Mouse (Mus musculus) inflammation-experienced regulatory T-cells, adult 6 months (primary cell): Measurements from ENCODE around the gene Mrpl51. TPM values are rescaled to one million over a fixed set of nuclear protein-coding genes. Genes with fewer than 3 reads are reported as not detected.

Experiments
- ATAC-seq: one replicate; pipeline ENCODE4 v1.8.0; 2017
- polyA plus RNA-seq, 3 experiments: library from polyadenylated mRNA; unstranded; fragments of 100-300 nt; shearing (Covaris generic); gene quantifications; one replicate each; pipeline ENCODE4 v1.2.1; 2017

Gene Mrpl51
- polyA plus RNA-seq: 100 to 1,000 TPM in 1 of 3 experiments, 10 to 100 TPM in 2; 65.3 to 102 (median 74.3) TPM

DNA sequence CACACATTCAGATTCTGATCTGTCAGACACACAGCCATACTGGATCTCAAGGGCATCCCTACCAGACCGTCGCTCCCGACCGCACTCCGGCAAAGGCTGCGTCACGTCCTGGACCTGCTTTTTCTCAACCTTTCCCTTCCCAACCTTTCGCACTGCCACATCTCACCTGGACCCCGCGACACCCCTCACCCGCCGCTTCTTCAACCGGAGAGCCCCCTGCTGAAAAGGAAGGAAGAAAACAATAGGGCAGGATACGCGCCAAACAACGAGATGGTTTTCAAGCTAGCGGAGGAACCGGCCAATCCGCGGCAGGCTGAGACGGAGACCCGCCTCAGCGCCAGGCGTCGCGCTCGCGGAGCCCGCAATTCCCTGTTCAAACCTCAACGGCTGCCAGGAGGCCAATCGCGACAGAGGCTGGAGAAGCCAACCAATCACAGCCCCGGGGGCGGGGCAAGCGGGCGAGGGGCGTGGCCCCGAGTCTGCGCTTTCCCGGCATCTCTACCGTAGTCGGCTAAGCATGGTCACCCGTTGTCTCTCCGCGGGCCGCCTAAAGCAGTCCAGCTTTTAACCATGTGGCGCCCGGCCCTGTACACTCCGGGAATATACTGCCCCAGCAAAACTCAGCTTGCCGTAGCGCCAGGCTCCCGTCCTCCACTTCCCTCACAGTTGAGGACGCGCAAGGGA, at the start of gene Mrpl51, which contains the start of gene Ncapd2:
Gene Mrpl51 (plus strand): TSS at position 470 of the 684 bp plus-strand sequence.
Gene Ncapd2 (minus strand): TSS at position 370 of the 684 bp plus-strand sequence.
- ATAC-seq: peak; percentile 97

DNA sequence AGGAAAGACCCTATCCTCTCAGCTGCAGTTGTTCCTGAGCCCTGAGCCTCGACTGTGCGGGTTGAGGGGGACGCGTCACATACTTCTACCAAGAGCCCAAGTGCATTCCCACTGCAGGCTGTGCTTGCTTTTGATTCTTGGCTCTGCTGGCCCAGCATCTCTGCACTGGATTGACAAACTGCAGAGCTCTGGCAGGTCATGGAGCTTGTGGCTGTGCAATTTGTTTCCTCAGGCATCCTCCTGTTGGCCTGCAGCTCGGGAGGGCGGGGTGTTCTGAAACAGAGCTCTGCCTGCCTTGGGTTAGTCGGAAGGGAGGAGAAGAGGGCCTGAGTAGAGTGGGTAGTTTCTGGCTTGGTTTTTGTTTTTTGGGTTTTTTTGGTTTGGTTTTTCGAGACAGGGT, 49.2 kb upstream of the Mrpl51 start:
- no peak for ATAC-seq

DNA sequence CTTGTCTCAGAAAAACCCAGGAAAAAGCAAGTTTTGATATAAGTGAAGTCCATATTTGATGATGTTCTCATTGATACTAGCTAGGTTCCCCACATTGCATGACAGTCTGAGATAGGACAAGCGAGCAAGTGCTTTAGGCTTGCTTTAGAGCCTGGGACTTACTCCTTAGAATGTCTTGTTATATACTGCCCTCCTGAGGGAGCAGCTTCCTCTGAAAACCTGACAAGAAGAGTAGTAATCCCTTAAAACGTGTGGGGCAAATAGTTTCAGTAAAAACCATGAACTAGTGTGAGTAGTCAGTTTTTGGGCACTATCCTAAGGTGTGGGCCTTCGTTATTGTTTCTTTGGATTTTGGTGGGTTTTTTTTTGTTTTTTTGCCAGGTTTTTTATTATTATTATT, 48.5 kb upstream of the Mrpl51 start:
- no peak for ATAC-seq

DNA sequence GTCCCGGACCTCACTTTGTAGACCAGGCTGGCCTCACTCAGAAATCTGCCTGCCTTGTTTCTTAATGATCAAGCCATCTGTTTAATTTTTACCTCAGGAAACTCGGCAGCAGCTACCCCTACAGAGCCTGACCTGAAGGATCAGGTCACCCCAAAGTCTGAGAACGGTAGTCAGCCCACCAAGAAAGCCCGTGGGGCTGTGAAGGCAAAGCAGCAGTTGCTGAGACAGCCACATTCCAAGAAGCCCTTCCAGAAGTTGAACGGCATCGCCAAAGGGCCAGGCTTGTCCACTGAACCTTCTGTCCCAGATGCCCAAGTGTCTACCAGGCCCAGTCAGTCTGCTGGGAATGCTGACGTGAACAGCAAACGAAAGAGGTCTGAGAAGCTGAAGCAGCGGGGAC, 47.7 kb upstream of the Mrpl51 start:
- ATAC-seq: no peak

DNA sequence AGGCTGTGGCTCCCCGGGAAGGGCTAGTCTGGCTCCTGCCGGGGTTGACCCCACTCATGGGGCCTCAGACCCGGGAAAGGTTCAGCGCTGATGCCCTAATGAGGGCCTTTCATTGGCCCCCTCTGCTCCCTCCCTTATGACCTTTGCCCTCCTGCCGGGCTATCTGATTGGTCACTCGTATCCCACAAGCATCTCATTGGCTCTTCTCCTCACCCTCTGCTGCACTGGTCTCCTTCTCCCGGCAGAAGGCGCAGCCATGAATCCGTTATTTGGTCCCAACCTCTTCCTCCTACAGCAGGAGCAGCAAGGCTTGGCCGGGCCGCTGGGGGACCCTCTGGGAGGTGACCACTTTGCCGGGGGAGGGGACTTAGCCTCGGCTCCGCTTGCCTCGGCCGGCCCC, 46.6 kb upstream of the Mrpl51 start, which contains the start of gene Iffo1:
Gene Iffo1 (plus strand): TSS at position 241 of the 400 bp plus-strand sequence.
- peak; percentile 99 for ATAC-seq

DNA sequence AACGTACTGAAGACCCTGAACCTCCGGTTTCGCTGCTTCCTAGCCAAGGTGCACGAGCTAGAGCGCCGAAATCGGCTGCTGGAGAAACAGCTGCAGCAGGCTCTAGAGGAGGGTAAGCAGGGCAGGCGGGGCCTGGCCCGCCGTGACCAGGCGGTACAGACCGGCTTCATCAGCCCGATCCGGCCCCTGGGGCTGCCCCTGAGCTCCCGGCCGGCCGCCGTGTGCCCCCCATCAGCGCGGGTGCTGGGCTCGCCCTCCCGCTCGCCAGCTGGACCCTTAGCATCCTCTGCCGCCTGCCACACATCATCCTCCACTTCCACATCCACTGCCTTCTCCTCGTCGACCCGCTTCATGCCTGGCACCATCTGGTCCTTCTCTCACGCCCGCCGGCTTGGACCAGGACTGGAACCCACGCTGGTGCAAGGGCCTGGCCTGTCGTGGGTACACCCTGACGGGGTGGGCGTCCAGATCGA, 46.1 kb upstream of the Mrpl51 start:
- ATAC-seq: peak; percentile 19

DNA sequence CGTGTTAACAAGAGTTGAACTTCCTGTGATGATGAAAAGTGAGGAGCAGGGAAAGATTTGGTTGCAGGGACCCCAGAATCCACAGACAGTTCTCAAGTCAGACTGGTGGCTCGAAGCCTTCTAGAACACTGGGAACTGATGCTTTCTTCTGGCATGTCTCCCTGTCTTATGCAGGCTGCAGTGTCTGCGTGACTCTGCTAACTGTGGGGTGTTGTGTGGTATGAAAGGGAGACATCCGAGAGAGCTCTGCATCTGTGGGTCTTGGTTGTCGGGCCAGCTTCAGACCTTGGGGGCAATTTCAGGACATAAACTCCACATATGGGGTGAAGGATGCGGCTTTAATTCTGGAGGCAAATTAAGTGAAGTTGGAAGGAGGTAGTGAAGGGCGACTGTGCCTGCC, 45.5 kb upstream of the Mrpl51 start:
- ATAC-seq: no peak

DNA sequence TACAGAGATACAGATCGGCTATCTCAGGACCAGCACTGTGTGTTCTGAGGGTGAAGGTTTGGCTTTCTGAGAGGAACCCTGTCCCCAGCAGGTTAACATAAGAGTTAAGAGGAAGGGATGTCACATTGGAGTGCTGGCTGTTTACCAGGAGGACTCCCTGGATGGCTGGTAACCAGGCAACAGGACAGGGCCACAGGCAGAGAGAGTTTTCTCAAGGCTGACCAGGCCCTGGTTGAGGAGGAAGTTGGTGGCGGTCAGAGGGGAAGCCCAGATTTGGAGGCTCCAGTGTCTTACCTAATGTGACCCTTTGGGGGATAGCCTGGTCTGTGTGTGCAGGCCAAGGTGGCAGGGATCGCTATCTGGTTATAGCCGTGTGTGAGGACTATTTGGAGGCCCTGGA, 44.8 kb upstream of the Mrpl51 start:
- ATAC-seq: no peak

DNA sequence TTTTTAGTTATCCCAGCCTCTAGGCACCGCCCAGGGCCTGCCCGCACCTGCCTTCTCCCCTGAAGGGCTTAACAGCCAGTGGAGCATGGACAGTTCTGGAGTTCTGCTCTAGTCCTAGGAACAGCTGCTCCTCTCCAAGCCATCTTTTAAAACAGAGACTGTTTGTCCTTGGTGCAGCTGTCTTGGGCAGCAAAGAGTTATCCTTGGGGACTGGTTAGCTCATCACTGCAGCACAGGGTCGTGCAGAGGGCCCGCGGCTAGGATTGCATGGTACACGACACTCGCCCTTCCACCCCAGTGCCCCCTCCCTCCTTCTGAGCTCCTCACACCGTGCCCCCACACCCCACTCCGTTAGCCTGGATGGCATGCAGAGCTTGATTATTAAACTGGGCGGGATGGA, 44.3 kb upstream of the Mrpl51 start:
- no peak for ATAC-seq

DNA sequence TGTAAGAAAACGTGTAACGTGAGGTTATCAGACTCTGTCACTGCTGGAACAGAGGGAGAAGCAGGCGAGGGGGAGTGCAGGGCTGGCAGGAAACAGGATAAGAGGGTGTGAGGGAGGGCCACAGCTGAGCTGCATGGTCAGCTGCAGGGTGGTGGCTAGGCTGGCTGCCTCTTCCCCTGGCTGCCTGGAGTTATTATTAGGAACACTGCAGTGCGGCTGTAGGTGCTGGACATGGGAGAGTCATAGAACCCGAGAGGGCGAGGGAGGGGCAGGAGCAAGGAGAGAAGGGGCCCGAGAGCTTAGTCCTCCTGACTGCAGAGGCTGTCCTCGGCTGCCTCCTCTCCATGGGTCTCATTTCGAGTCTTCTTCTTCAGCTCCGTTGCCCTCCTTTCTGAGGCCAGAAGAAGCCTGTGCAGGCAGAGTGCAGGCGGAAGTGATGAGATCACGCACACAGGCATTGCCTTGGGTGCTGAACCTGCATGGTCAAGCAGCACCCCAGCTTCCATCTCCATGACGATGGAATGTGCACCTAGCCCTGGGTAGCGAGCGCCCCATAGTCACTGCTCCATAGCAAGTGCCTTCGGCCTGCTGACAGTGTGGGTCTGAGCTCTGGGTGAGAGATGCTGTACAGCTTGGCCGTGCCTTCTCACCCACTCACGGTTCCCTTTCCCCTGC, 43.2 kb upstream of the Mrpl51 start:
- no peak for ATAC-seq

DNA sequence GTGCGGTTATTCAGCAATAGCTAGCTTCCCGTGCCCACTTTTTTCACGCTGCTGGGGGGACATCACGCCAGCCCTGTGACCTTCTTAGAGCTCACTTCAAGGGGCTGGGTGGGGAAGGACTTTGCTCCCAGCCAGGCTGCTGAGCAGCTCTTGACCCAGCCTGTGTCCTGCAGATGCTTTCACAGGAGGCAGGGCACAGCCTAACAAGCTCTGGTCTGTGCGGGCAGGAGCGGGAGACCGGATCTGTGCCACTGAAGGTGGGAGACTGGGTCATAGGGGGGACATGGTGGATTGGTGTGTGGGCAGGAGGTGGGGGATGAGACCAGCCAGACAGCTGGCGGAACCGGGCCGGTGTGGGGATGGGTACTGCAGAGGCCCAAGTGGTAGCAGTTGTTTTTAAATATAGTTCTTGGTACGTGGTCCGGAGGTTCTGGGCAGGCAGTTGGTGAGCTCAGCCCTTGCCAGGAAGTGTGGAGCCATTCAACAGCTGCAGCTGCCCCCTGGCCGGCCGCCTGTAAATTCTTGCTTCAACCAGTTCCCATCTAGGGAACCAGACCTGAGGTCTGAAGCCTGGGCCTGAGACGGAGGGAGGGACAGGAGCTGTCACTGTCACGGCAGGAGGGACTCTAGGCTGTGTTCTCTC, 42.6 kb upstream of the Mrpl51 start:
- ATAC-seq: no peak

DNA sequence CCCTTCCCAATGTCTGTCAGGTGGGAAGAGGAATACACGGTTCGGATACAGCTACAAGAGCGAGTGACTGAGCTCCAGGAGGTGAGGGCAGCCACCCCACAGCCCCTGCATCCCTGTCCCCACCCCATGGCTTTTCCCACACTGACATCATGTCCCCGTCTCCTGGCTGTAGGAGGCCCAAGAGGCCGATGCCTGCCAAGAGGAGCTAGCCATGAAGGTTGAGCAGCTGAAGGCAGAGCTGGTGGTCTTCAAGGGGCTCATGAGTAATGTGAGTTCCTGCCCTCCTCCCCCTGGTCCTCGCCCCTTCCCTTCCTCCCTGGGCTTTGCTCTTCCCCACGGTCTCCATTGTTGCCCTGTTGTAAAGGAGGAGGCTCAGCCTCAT, 42.0 kb upstream of the Mrpl51 start:
- ATAC-seq: no peak

DNA sequence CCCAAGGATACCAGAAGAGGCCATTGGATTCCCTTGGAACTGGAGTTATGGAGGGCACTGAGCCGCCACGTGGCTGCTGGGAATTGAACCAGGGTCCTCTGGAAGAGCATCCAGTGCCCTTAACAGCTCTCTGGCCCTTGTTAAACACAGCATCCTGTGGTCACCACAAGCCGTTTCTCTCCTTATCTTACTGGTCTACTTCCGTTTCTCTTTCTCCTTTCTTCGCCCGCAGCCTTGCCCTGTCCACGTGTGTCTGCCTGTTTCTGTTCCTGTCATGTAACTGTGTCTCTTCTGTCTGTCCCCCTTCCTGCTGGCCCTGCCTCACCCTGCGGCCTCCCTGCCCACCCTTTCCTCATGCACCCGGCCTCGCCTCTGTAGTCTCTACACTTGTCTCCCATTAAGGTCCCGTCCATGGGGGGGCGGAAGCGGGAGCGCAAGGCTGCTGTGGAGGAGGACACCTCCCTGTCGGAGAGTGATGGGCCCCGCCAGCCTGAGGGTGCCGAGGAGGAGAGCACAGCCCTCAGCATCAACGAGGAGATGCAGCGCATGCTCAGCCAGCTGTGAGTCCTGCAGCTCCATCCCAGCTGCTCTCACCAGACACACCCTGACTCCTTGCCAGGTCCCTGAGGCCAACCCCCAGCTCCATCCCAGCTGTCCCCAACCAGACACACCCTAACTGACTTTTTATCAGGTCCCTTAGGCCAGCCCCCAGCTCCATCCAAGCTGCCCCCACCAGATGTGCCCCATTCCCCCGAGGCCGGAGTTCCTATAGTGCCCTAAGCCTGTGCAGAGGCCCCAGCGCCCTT, 39.2 kb upstream of the Mrpl51 start:
- ATAC-seq: no peak

DNA sequence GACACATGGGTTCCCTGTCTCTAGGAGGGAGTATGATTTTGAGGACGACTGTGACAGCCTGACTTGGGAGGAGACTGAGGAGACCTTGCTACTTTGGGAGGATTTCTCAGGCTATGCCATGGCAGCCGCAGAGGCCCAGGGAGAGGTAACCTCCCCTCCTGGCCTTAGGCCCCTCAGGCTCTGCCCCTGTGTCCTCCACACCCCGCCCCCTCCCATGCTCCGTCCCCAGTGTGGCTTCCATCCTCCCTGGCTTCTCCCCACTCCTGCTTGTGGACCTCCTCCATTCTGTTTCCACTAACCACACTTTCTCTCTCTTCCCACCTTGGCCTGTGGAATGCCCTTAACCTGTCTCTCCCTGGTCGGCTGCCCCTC, 38.6 kb upstream of the Mrpl51 start:
- no peak for ATAC-seq

DNA sequence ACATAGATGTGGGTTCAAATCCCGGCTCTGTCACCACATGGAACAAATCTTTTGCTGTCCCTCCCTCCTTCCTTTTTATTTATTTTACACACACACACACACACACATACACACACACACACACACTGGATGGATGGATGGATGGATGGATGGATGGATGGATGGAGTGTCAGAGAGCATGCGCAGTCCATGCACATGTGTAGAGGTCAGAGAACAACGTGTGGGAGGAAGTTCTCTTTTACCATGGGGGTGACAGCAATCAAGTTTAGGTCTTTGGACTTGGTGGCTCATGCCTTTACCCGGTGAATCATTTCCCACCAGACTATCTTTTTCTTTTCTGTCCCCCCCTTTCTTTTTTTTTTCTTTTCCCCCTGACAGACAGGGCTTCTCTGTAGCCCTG, 37.9 kb upstream of the Mrpl51 start:
- no peak for ATAC-seq

DNA sequence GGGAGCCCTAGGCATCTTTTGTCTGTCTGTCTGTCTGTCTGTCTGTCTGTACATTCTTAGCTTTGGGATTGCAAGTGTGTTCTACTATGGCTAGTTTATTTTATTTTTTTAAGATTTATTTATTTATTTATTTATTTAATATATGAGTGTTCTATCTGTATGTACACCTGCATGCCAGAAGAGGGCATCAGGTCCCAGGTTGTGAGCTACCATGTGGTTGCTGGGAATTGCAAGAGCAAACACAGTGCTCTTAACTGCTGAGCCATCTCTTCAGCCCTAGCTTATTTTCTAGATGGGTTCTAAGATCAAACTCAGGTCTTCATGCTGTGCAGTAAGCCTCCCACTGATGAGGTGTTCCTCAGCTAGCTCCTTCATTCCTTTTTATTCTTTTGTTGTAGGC, 37.1 kb upstream of the Mrpl51 start:
- ATAC-seq: peak; percentile 54

DNA sequence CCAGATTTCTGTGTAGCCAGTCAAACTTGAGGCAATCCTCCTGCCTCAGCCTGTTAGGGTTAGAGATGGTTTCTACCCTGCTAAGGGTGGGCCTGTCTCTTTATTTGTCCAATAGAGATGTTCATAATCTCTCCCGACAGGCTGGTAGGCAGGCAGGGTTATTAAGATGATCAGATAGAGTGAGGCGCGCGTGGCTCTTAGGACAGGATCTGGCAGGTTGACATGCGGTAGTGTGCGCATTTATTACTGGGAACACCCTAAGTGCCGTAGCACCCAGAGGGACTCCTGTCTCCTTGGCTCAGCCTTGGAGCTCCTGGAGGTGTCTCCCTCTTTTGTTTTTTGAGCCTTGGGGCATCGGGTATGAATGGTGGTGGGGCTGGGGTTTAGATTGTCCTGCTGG, 36.3 kb upstream of the Mrpl51 start:
- no peak for ATAC-seq

DNA sequence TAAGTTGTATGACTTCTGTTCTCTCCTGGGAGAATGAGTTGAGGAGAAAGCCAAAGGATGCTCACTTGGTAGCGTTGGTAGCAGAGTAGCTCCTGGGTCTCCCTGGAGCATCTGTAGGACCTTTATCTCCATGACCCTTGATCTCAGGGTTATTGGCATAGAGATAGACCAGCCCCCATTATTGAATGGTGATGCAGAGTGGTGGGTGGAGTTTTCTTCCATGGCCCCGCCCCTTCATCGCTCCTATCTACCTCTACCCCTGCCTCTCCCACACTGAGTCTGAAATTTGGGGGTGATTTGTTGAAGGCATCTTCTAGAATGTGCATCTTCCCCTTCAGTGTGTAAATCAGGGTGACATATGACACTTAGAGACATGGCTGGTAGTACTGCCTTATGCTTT, 35.1 kb upstream of the Mrpl51 start:
- no peak for ATAC-seq

DNA sequence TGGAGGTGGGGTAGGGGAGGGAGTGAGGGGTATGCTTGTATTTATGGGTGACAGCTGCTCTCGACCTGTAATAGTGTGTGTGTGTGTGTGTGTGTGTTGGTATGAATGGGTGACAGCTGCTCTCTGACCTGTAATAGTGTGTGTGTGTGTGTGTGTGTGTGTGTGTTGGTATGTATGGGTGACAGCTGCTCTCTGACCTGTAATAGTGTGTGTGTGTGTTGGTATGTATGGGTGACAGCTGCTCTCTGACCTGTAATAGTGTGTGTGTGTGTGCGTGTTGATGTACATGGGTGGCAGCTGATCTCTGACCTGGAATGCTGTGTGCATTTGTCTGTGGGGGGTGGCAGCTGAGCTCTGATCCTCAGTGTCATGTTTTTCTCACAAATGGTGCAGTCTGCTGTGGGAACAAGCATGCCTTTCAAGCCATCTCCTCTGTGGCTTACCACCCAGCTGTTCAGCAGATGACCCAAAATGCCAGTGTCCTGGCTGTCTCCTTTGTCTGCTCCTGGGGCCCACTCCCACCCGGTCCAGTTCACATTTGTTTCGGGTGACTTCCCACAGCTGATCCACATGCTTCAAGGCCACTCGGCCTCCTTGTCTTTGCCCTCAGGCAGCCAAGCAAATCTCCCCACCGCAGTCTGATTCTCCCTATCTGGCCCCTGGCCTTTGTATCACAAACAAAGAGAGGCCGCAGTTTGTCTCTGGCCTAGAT, 34.5 kb upstream of the Mrpl51 start:
- no peak for ATAC-seq

DNA sequence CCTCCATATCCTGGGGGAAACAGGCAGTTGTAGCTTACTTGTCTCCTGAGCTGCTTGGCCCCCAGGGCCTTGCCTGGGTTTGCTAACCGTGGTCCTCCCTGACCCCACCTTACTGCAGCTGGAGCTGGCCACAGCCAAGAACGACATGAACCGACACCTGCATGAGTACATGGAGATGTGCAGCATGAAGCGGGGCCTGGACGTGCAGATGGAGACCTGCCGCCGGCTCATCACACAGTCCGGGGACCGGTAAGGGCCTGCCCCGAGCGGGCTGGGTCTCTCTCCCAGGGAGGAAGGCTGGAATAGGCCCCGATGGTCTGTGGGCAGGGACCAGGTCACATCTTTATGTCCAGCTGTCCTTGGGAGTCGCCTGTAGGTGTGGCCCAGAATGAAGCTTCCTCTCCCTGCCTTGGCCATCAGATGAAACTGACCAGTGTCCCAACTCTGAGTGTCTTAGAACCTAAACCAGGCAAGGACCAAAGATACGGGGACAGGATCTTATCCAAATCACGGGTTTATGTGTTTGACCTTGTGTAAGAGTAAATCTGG, 32.6 kb upstream of the Mrpl51 start:
- ATAC-seq: no peak

DNA sequence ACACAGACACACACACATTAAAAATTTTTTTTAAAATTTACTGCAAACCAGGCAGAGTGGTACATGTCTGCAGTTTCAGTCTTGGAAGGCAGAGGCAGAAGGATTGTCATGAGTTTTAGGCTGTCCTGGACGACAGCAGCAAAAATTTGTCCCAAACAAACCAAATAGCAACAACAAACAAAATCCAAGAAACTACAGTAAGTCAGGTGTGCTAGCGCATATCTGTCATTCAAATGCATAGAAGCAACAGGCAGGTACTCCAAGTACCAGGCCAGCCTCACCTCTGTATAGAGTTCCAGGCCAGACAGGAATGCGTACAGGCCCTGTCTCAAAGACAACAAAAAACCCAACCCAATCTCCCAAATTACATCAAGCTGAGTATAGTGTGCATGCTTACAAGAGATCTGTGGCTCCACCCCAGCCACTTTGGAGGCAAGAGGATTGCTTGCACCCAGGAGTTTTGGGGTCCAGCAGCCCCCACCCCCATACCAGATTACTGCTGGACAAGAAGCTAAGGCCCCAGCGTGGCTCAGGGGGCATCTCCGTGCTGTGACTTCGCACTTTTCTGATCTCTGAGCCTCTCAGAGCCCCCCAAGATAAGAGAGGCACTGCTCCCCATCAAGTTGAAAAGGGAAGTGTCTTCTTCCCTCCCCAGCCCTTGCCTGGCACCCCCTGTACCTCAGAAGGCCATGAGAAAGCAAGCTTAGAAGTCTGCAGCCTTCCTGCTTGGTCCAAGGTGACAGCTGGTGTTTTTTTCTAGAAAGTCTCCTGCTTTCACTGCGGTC, 31.6 kb upstream of the Mrpl51 start:
- no peak for ATAC-seq
